Mouse (Mus musculus): ENCODE results near the gene Exph5.

Gene Exph5

GRCm38 (mm10) chr9:53301269-53301720 is at the start of gene Exph5:
Exph5 (plus strand) TSS chr9:53301670.
- in situ Hi-C loops (cut with MboI, MseI) = no loop called here

GRCm38 (mm10) chr9:53254368-53254767 is 47.1 kb upstream of the Exph5 start:
- in situ Hi-C loops (cut with MboI, MseI) = loop anchor here in 1 of 2 experiments (10.0 kb wide), 1 partner anchor 280 kb away; the partner anchor contains the start of genes Atm and Npat

DNA sequence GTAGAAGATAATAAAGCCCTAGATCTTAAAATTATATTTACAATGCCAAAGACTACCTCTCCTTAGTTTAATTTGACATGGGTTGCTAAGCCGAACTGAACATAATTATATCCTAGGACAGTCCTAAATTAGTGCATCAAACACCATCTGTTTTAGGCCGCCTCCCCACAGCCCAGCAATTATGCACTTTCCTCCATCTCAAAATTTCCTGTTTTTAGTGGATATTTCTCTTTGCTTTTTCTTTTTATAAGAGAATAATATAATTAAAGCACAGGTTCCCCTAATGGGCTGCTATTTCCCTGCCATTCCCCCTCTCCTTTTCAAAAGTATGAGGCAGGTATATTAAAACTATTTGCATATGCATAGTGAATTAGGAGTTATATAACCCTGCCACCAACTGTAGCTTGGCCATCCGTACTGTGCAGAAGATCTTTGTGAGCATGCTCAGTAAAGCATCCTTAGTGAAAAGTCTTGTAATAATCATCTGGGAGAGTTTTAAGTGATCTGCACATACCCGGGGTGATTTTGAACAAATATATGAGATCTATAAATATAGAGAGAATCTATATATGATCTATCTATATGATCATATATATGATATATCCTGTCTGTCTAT is 44.7 kb upstream of the Exph5 start:
- in situ Hi-C loops (cut with MboI, MseI) = loop anchor here (5.0 to 10.0 kb wide), 2 partner anchors 136 to 278 kb away; partner anchors contain the start of genes Atm (in 1 of the 2) and Npat (in 1 of the 2)

DNA sequence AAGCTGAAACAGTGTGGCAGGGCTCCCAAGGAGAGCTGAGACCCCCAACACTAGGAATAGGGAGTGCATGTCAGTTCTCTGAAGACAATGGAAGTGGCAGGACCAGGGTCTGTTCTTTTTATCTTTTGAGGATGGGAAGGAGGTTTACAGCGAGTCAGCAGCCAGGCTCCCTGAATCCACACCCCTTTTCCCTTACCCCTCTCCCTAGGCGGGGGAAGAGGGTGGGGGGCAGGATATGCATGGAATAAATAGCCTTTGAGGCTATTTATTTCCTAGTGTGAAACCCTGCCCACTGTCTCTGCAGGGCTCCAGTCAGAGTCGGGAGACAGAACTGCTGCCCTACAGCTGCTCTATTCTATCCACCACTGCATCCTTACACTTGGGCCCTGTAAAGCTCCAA is 43.7 kb upstream of the Exph5 start:
- in situ Hi-C loops (cut with MboI, MseI) = loop anchor here (5.0 to 10.0 kb wide), 2 partner anchors 135 to 277 kb away; partner anchors contain the start of genes Atm (in 1 of the 2) and Npat (in 1 of the 2)

DNA sequence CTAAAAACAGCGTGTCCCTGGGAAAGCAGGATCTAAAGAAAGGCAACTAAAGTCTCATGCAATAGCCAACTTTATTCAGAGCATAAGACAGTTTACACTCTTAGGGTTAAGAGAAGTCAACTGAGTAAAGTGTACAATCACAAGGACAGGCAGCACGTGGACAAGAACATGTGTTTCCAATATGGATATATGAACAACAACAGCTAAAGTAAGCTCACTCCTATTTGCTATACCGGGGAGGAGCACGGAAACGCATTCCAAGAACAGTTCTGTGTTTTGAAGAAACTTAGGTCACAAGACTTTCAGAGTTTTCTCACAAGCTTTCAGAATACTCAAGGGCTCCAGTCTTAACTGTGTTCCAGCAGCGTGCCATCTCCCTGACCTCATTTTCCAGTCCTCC is 43.3 kb upstream of the Exph5 start:
- in situ Hi-C loops (cut with MboI, MseI) = loop anchor here (5.0 to 10.0 kb wide), 2 partner anchors 134 to 277 kb away; partner anchors contain the start of genes Atm (in 1 of the 2) and Npat (in 1 of the 2)

- in situ Hi-C loops (cut with MboI, MseI) = no loop called here
Measured at GRCm38 (mm10) chr9:53264387-53264786, 37.1 kb upstream of the Exph5 start.

GRCm38 (mm10) chr9:53265589-53265988 is 35.9 kb upstream of the Exph5 start:
- in situ Hi-C loops (cut with MboI, MseI) = no loop called here

DNA sequence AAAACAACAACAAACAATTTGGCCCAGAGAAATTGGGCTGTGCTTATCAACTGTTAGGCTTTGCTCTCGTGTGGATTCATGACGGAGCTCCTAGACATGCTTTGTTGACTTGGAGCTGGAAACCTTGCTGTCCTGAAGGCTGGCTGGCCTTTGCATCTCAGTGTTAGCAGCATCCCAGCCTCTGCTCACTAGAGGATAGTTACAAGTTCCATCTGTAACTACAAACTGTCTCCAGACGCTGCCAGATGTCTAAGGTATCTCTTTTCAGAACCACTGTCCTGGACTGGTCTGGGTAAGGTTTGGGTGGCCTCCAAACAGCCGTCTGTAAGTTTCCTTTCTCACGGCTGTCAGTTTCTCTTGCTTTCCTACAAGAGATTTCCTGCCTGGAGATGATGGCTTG is 33.4 kb upstream of the Exph5 start:
- in situ Hi-C loops (cut with MboI, MseI) = no loop called here

DNA sequence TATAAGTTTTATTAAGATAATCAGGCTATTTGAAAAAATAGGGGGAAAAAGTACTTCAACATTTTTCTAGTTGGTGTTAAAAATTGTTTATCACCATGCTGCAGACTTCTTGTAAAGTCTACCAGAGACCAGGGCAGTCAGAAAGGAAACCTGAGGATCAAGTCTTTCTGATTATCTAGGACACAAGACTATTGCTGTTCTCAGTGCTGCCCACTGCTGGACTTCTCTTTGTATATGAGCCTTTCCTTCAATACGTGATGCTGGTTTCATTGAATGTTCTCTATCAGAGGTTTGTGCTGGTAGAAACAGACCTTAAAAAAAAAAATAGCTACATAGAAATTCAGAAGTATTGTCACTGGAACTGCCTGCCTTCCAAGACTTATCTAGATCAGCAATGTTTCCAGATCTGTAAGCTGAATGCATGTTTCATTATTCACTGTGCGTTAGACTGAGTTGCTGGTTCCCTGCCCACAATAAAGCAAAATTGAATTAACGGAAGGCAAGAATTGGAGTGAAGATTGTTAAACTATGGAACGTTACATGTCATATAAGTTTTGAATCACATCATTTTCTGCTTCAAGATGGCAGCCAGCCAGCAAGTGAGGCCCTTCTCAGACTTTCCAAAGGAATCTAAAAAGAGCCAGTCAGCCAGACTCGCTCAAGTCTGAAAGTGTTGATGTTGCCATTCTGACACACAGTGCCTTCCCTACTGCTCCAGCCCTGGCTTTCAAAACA is 32.6 kb upstream of the Exph5 start:
- in situ Hi-C loops (cut with MboI, MseI) = no loop called here

- in situ Hi-C loops (cut with MboI, MseI) = no loop called here
Measured at GRCm38 (mm10) chr9:53269466-53269755, 32.1 kb upstream of the Exph5 start.

GRCm38 (mm10) chr9:53271281-53272022 is 30.0 kb upstream of the Exph5 start:
- in situ Hi-C loops (cut with MboI, MseI) = no loop called here

- in situ Hi-C loops (cut with MboI, MseI) = no loop called here
Measured at GRCm38 (mm10) chr9:53272207-53272606, 29.3 kb upstream of the Exph5 start.

- in situ Hi-C loops (cut with MboI, MseI) = no loop called here
Measured at GRCm38 (mm10) chr9:53272714-53273113, 28.8 kb upstream of the Exph5 start.

GRCm38 (mm10) chr9:53276381-53276780 is 25.1 kb upstream of the Exph5 start:
- in situ Hi-C loops (cut with MboI, MseI) = no loop called here

- in situ Hi-C loops (cut with MboI, MseI) = no loop called here
Measured at GRCm38 (mm10) chr9:53278997-53279396, 22.5 kb upstream of the Exph5 start.

- in situ Hi-C loops (cut with MboI, MseI) = no loop called here
Measured at GRCm38 (mm10) chr9:53286793-53287192, 14.7 kb upstream of the Exph5 start.

- in situ Hi-C loops (cut with MboI, MseI) = loop anchor here in 1 of 2 experiments (10.0 kb wide), 1 partner anchor 985 kb away; no protein-coding TSS in a partner anchor
Measured at GRCm38 (mm10) chr9:53290006-53290405, 11.5 kb upstream of the Exph5 start.

GRCm38 (mm10) chr9:53292833-53293232 is 8.6 kb upstream of the Exph5 start:
- in situ Hi-C loops (cut with MboI, MseI) = loop anchor here in 1 of 2 experiments (10.0 kb wide), 1 partner anchor 988 kb away; no protein-coding TSS in a partner anchor

GRCm38 (mm10) chr9:53301801-53302311 is 386 bp downstream of the Exph5 start:
- in situ Hi-C loops (cut with MboI, MseI) = no loop called here

- in situ Hi-C loops (cut with MboI, MseI) = no loop called here
Measured at GRCm38 (mm10) chr9:53302415-53302814, 945 bp downstream of the Exph5 start.

- in situ Hi-C loops (cut with MboI, MseI) = no loop called here
Measured at GRCm38 (mm10) chr9:53307904-53308303, 6.4 kb downstream of the Exph5 start.

GRCm38 (mm10) chr9:53312981-53313380 is 11.5 kb downstream of the Exph5 start:
- in situ Hi-C loops (cut with MboI, MseI) = no loop called here
